Mouse (Mus musculus) CH12.LX (cell line): ENCODE results near the gene Arpp21. TPM values are rescaled to one million over a fixed set of nuclear protein-coding genes. Genes with fewer than 3 reads are reported as not detected.

Experiments
- DNase-seq: peaks from one replicate; pipeline ENCODE4 v3.0.0-alpha.2; 2013; ENCODE audit errors: extremely low read depth
- H3K27ac ChIP-seq: 2 replicates; pipeline ENCODE4 v1.5.1; 2012; ENCODE audit warnings: low read depth, mild to moderate bottlenecking, control low read depth, moderate library complexity; ENCODE audit not compliant: insufficient read depth
- H3K27me3 ChIP-seq: replicated peaks from 2 replicates; pipeline ENCODE3; 2012; ENCODE audit warnings: inconsistent platforms
- H3K36me3 ChIP-seq, 2 experiments: replicated peaks in 1 of 2; 2 replicates each; pipeline versions ENCODE3 to v1.6.1; 2012; ENCODE audit warnings: inconsistent platforms in 1 of 2, low read length in 1 of 2, mild to moderate bottlenecking in 1 of 2, mixed read lengths in 1 of 2, moderate library complexity in 1 of 2; ENCODE audit not compliant: control insufficient read depth in 1 of 2, insufficient read depth in 1 of 2
- H3K4me1 ChIP-seq, 2 experiments: 2 replicates each; pipeline ENCODE4 v1.6.1; 2012; ENCODE audit warnings: inconsistent platforms in 1 of 2, moderate library complexity in 1 of 2; ENCODE audit not compliant: insufficient read depth in 2 of 2, control insufficient read depth in 1 of 2
- H3K4me2 ChIP-seq: 2 replicates; pipeline ENCODE4 v1.6.1; 2012; ENCODE audit warnings: low read depth, mild to moderate bottlenecking, control low read depth; ENCODE audit not compliant: poor library complexity, insufficient read depth, severe bottlenecking
- H3K4me3 ChIP-seq, 3 experiments: fragments of 150-350 bp in 1 of 3; sonication (generic) in 1 of 3; replicated peaks in 1 of 3; 2 replicates each; pipeline versions ENCODE3 to v1.5.1; 2011 to 2012; ENCODE audit warnings: low read depth in 2 of 3, low read length in 2 of 3, mild to moderate bottlenecking in 2 of 3, moderate library complexity in 2 of 3, control low read depth in 1 of 3, improper control_type of control experiment in 1 of 3, inconsistent platforms in 1 of 3, mixed read lengths in 1 of 3; ENCODE audit not compliant: poor library complexity in 1 of 3
- H3K79me2 ChIP-seq: replicated peaks from 2 replicates; pipeline ENCODE4 v1.6.1; 2012; ENCODE audit warnings: mild to moderate bottlenecking, moderate library complexity; ENCODE audit not compliant: control insufficient read depth, poor library complexity, insufficient read depth, severe bottlenecking; ENCODE audit errors: extremely low read depth
- H3K9ac ChIP-seq: 2 replicates; pipeline ENCODE4 v1.6.1; 2012; ENCODE audit warnings: low read depth, mild to moderate bottlenecking, control low read depth, moderate library complexity; ENCODE audit not compliant: insufficient read depth
- H3K9me3 ChIP-seq: replicated peaks from 2 replicates; pipeline ENCODE3; 2012; ENCODE audit warnings: low read length, inconsistent platforms, mixed read lengths
- BHLHE40 ChIP-seq: IDR thresholded peaks from 2 replicates; pipeline ENCODE4 v1.6.1; 2011; ENCODE audit warnings: mild to moderate bottlenecking, low read depth, low read length, improper control_type of control experiment
- CHD1 ChIP-seq: IDR thresholded peaks from 2 replicates; pipeline ENCODE4 v1.6.1; 2012; ENCODE audit warnings: low read depth, low read length, improper control_type of control experiment, inconsistent platforms
- CHD2 ChIP-seq: IDR thresholded peaks from 2 replicates; pipeline ENCODE4 v1.6.1; 2011; ENCODE audit warnings: low read length, improper control_type of control experiment
- CTCF ChIP-seq, 2 experiments: IDR thresholded peaks in 1 of 2; conservative IDR thresholded peaks in 1 of 2; 2 replicates each; pipeline ENCODE4 v1.5.1; 2011 to 2012; ENCODE audit warnings: low read depth in 2 of 2, low read length in 2 of 2, improper control_type of control experiment in 1 of 2, inconsistent platforms in 1 of 2, mild to moderate bottlenecking in 1 of 2, moderate library complexity in 1 of 2
- HCFC1 ChIP-seq: IDR thresholded peaks from 2 replicates; pipeline ENCODE4 v1.6.1; 2012; ENCODE audit warnings: low read depth, mild to moderate bottlenecking, inconsistent platforms, low read length, improper control_type of control experiment
- IRF4 ChIP-seq: IDR thresholded peaks from 2 replicates; pipeline ENCODE4 v1.6.1; 2014; ENCODE audit warnings: low read depth, mild to moderate bottlenecking, inconsistent platforms, low read length, improper control_type of control experiment
- KAT2A ChIP-seq: IDR thresholded peaks from 2 replicates; pipeline ENCODE4 v1.6.1; 2012; ENCODE audit warnings: low read length, improper control_type of control experiment, inconsistent platforms; ENCODE audit not compliant: insufficient replicate concordance
- MAFK ChIP-seq: IDR thresholded peaks from 2 replicates; pipeline ENCODE4 v1.6.1; 2011; ENCODE audit warnings: low read length, improper control_type of control experiment; ENCODE audit not compliant: insufficient replicate concordance
- MAX ChIP-seq: IDR thresholded peaks from 2 replicates; pipeline ENCODE4 v1.6.1; 2011; ENCODE audit warnings: low read length, improper control_type of control experiment
- MAZ ChIP-seq: IDR thresholded peaks from 2 replicates; pipeline ENCODE4 v1.6.1; 2012; ENCODE audit warnings: low read depth, mild to moderate bottlenecking, inconsistent platforms, low read length, improper control_type of control experiment, moderate library complexity
- MXI1 ChIP-seq: IDR thresholded peaks from 2 replicates; pipeline ENCODE4 v1.6.1; 2011; ENCODE audit warnings: mild to moderate bottlenecking, low read depth, low read length, improper control_type of control experiment
- MYC ChIP-seq: IDR thresholded peaks from 2 replicates; pipeline ENCODE4 v1.6.1; 2011; ENCODE audit warnings: low read depth, mild to moderate bottlenecking, improper control_type of control experiment, low read length
- NRF1 ChIP-seq: IDR thresholded peaks from 2 replicates; pipeline ENCODE4 v1.6.1; 2014; ENCODE audit warnings: low read depth, mild to moderate bottlenecking, inconsistent platforms, low read length, improper control_type of control experiment, moderate library complexity
- POLR2A ChIP-seq: IDR thresholded peaks from 2 replicates; pipeline ENCODE4 v1.6.1; 2011; ENCODE audit warnings: low read depth, mild to moderate bottlenecking, improper control_type of control experiment, low read length
- POLR2AphosphoS2 ChIP-seq: IDR thresholded peaks from 2 replicates; pipeline ENCODE4 v1.6.1; 2011; ENCODE audit warnings: low read depth, low read length, improper control_type of control experiment
- RCOR1 ChIP-seq: conservative IDR thresholded peaks from 2 replicates; pipeline ENCODE4 v1.6.1; 2012; ENCODE audit warnings: low read depth, mild to moderate bottlenecking, inconsistent platforms, low read length, improper control_type of control experiment
- TBP ChIP-seq: conservative IDR thresholded peaks from 2 replicates; pipeline ENCODE4 v1.6.1; 2011; ENCODE audit warnings: low read depth, low read length, improper control_type of control experiment
- UBTF ChIP-seq: IDR thresholded peaks from 2 replicates; pipeline ENCODE4 v1.6.1; 2012; ENCODE audit warnings: low read depth, mild to moderate bottlenecking, inconsistent platforms, low read length, improper control_type of control experiment, moderate library complexity
- USF1 ChIP-seq: IDR thresholded peaks from 2 replicates; pipeline ENCODE4 v1.6.1; 2014; ENCODE audit warnings: low read depth, mild to moderate bottlenecking, inconsistent platforms, low read length, improper control_type of control experiment
- USF2 ChIP-seq: conservative IDR thresholded peaks from 2 replicates; pipeline ENCODE4 v1.6.1; 2011; ENCODE audit warnings: low read depth, low read length, improper control_type of control experiment
- ZC3H11A ChIP-seq: IDR thresholded peaks from 2 replicates; pipeline ENCODE4 v1.6.1; 2012; ENCODE audit warnings: low read depth, mild to moderate bottlenecking, inconsistent platforms, low read length, improper control_type of control experiment
- ZKSCAN1 ChIP-seq: IDR thresholded peaks from 2 replicates; pipeline ENCODE4 v1.6.1; 2012; ENCODE audit warnings: low read depth, inconsistent platforms, low read length, improper control_type of control experiment, borderline replicate concordance
- ZMIZ1 ChIP-seq: IDR thresholded peaks from 2 replicates; pipeline ENCODE4 v1.6.1; 2012; ENCODE audit warnings: low read depth, mild to moderate bottlenecking, inconsistent platforms, low read length, improper control_type of control experiment
- ZNF384 ChIP-seq: IDR thresholded peaks from 2 replicates; pipeline ENCODE4 v1.6.1; 2012; ENCODE audit warnings: low read depth, low read length, improper control_type of control experiment, inconsistent platforms
- dilution Hi-C: fragments of 300-500 bp; cut with MboI; formaldehyde crosslinking; loops from 2 replicates; pipeline ENCODE4 v1.14.3; 2020; ENCODE audit warnings: low sequenced_read_pairs; ENCODE audit not compliant: extremely low pct_unique_long_range_greater_than_20kb, extremely low pct_ligation_motif_present
- in situ Hi-C: fragments of 300-500 bp; cut with MboI; formaldehyde crosslinking; loops from 3 replicates; pipeline ENCODE4 v1.14.3; 2019; ENCODE audit warnings: low sequenced_read_pairs, low pct_ligation_motif_present, low pct_unique_long_range_greater_than_20kb, mixed read lengths
- polyA plus RNA-seq: library from polyadenylated mRNA; unstranded; fragments of >175 nt; gene quantifications from 2 replicates; pipeline ENCODE4 v1.2.1, GENCODE M21; 2012; ENCODE audit warnings: low read depth; ENCODE audit not compliant: insufficient read length
- total RNA-seq, 2 experiments: library from RNA; depleted of rRNA; stranded (reverse); fragments of 300-350 nt in 1 of 2; fragments of >200 nt in 1 of 2; gene quantifications; 2 replicates each; pipeline ENCODE4 v1.2.3; 2012 to 2014

Gene Arpp21
- total and polyA plus RNA-seq, 3 experiments = not detected

DNA sequence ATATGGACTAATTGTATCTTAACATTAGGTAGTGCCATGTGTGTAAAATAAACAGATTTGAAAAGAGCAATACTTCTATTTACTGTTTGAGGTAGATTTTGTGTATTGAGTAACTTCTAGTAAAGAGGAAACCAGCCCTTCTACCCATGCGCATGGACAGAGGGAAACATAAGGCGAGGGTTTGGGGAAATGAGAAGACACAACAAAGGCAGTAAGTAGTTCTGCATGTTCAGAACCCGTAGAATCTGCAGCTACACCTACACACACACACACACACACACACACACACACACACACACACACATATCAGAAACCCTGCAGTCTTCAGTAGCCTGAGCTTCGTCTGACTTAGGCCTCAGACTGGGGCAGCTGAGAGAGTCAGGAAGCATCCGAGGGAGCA, 140.0 kb downstream of the Arpp21 start:
- Histone ChIP-seq H3K27ac (no peak overlapping the region), H3K36me3 (no peaks in the 10 kb centered on the region), H3K4me3 (no peak overlapping the region), H3K9ac (no peak overlapping the region), H3K4me2 (no peak overlapping the region), H3K4me1 (no peaks in the 10 kb centered on the region), H3K79me2 (no peaks in the 10 kb centered on the region), H3K9me3 (peaks cover 60% of the 10 kb centered on the region), H3K27me3 (no peaks in the 10 kb centered on the region)
- TF ChIP-seq MAX = no peak
- no peak for TF ChIP-seq MXI1
- no peak for TF ChIP-seq USF2
- TF ChIP-seq CHD1 = no peak
- no peak for TF ChIP-seq UBTF
- TF ChIP-seq HCFC1 = no peak
- TF ChIP-seq MAZ = no peak
- no peak for TF ChIP-seq NRF1
- TF ChIP-seq KAT2A = no peak
- in situ Hi-C loops (no loop called here), dilution Hi-C loops (no loop called here)
- no peak for DNase-seq

DNA sequence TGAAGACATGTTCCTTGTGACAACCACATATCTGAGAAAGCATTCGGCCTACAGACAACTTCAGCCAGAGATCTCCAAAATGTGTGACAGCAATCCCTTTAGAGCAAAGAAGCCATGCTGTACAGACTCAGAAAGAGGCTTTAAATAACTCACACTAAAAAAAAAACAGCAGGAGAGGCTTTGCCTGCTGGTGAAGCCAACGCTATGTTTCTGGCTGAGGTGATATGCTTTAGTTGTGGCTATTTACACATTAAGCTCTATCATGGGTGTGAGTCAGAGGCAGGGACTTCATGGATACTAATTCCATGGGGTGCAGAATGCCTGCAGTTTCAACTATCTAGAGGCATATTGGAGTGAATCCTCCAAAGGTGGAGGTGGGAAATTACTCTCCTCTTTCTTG, 140.5 kb downstream of the Arpp21 start:
- in situ Hi-C loops (no loop called here), dilution Hi-C loops (no loop called here)
- H3K4me3 ChIP-seq = no peak overlapping the region
- H3K9me3 ChIP-seq = peaks cover 60% of the 10 kb centered on the region
- no peak overlapping the region for H3K9ac ChIP-seq
- TF ChIP-seq MYC = no peak
- no peak for TF ChIP-seq ZNF384
- TF ChIP-seq USF1 = no peak
- no peak for TF ChIP-seq ZKSCAN1
- TF ChIP-seq RCOR1 = no peak
- TF ChIP-seq CHD2 = no peak
- TF ChIP-seq POLR2A = no peak
- TF ChIP-seq TBP = no peak
- no peak for TF ChIP-seq MXI1
- no peak for TF ChIP-seq BHLHE40
- no peak for TF ChIP-seq KAT2A
- no peak for TF ChIP-seq MAFK
- TF ChIP-seq USF2 = no peak
- no peak for TF ChIP-seq POLR2AphosphoS2
- TF ChIP-seq ZC3H11A = no peak
- no peak for TF ChIP-seq ZMIZ1
- no peak for TF ChIP-seq IRF4
- TF ChIP-seq UBTF = no peak
- TF ChIP-seq CTCF (conservative IDR thresholded peaks at IDR 0.05 in 1 of 2, IDR thresholded peaks at IDR 0.05 in 1 of 2; ENCODE audit: low read depth in 2 of 2, low read length in 2 of 2) = no peak
- H3K27ac ChIP-seq = no peak overlapping the region
- DNase-seq = no peak
- no peaks in the 10 kb centered on the region for H3K36me3 ChIP-seq
- H3K27me3 ChIP-seq = no peaks in the 10 kb centered on the region
- no peaks in the 10 kb centered on the region for H3K4me1 ChIP-seq
- no peaks in the 10 kb centered on the region for H3K79me2 ChIP-seq
- H3K4me2 ChIP-seq = no peak overlapping the region
